Mouse (Mus musculus) layer of hippocampus, adult 8-10 months (tissue): Measurements from ENCODE around the gene Lgals4. TPM values are rescaled to one million over a fixed set of nuclear protein-coding genes. Genes with fewer than 3 reads are reported as not detected.
A peak's percentile ranks its signal among the peaks of the same experiment; 100 is the strongest.
"Not testable (repeated sequence)": the region's sequence is repeated elsewhere in the genome, so short reads cannot be mapped to it uniquely, and the experiment has no call there.

Source experiments
- DNase-seq, 2 experiments: peaks; one replicate each; pipeline ENCODE4 v3.0.0; 2022; ENCODE audit warnings: low spot score in 2 of 2
- total RNA-seq, 4 experiments: library from RNA; stranded (reverse); gene quantifications; 2 replicates each; pipeline ENCODE4 v1.2.4; 2022

The Lgals4 gene
- total RNA-seq, 4 experiments from 2014 or later: 2.4 to 6.9 (median 4.9) TPM

- DNase-seq: no peak
Observed at GRCm38 (mm10) chr7:28864288-28864750, 30.7 kb downstream of the Lgals4 start.

GRCm38 (mm10) chr7:28865481-28866300 lies 32.0 kb downstream of the Lgals4 start:
- DNase-seq: peak; percentile 63 to 64

GRCm38 (mm10) chr7:28866769-28867507 lies 33.3 kb downstream of the Lgals4 start:
- no peak for DNase-seq

- peak in 1 of 2 experiments; percentile 49 for DNase-seq
Observed at GRCm38 (mm10) chr7:28867508-28868340, 34.1 kb downstream of the Lgals4 start.

- no peak for DNase-seq
Observed at GRCm38 (mm10) chr7:28870901-28871664, 37.4 kb downstream of the Lgals4 start.

GRCm38 (mm10) chr7:28874565-28874964 lies 40.9 kb downstream of the Lgals4 start:
- no peak for DNase-seq

- no peak for DNase-seq
Observed at GRCm38 (mm10) chr7:28876099-28876498, 42.4 kb downstream of the Lgals4 start.

- DNase-seq: no peak
Observed at GRCm38 (mm10) chr7:28877155-28877554, 43.5 kb downstream of the Lgals4 start.

- no peak for DNase-seq
Observed at GRCm38 (mm10) chr7:28877856-28878255, 44.2 kb downstream of the Lgals4 start.

GRCm38 (mm10) chr7:28879606-28880005 lies 46.0 kb downstream of the Lgals4 start:
- DNase-seq: no peak

- DNase-seq: no peak
Observed at GRCm38 (mm10) chr7:28880554-28880953, 46.9 kb downstream of the Lgals4 start.

- DNase-seq: no peak
Observed at GRCm38 (mm10) chr7:28881199-28881598, 47.5 kb downstream of the Lgals4 start, which contains the start of gene Capn12. Capn12 (plus strand) TSS chr7:28881422.

GRCm38 (mm10) chr7:28883039-28883438 lies 49.4 kb downstream of the Lgals4 start:
- no peak for DNase-seq

GRCm38 (mm10) chr7:28883704-28884103 lies 50.0 kb downstream of the Lgals4 start:
- DNase-seq: not testable (repeated sequence)

GRCm38 (mm10) chr7:28886486-28886885 lies 52.8 kb downstream of the Lgals4 start:
- no peak for DNase-seq

GRCm38 (mm10) chr7:28888701-28889161 lies 55.1 kb downstream of the Lgals4 start:
- DNase-seq: no peak
